Mouse (Mus musculus): Measurements from ENCODE around the gene Izumo4. TPM values are rescaled to one million over a fixed set of nuclear protein-coding genes. Genes with fewer than 3 reads are reported as not detected.
A peak's percentile ranks its signal among the peaks of the same experiment; 100 is the strongest.

Gene Izumo4
- polyA plus RNA-seq, 1 experiment, result 1.9 TPM

- no peak overlapping the region for H3K4me3 ChIP-seq
- H3K27me3 ChIP-seq (ENCODE audit: control insufficient read depth, insufficient read depth, insufficient read length), result no peaks in the 10 kb centered on the region
- H3K4me2 ChIP-seq (ENCODE audit: low read depth), result peak overlapping the region; percentile 71
- H3K79me2 ChIP-seq (ENCODE audit: control insufficient read depth, insufficient read depth), result peaks cover 26% of the 10 kb centered on the region
- TF ChIP-seq MAX (IDR thresholded peaks at IDR 0.05; ENCODE audit: low read depth) (no peak), REST (IDR thresholded peaks at IDR 0.05; ENCODE audit: insufficient read depth, insufficient read length) (no peak), MYOG (IDR thresholded peaks at IDR 0.05; ENCODE audit: control insufficient read depth in 1 of 3, insufficient read depth in 1 of 3, insufficient read length in 2 of 3, low read depth in 2 of 3) (no peak), E2F4 (IDR thresholded peaks at IDR 0.05; ENCODE audit: insufficient read depth) (no peak), MYOD1 (IDR thresholded peaks at IDR 0.05; ENCODE audit: control insufficient read depth in 1 of 3, insufficient read length in 2 of 3, low read depth in 2 of 3) (no peak), TCF12 (IDR thresholded peaks at IDR 0.05; ENCODE audit: insufficient read depth, poor library complexity, severe bottlenecking) (no peak), SRF (IDR thresholded peaks at IDR 0.05; ENCODE audit: control insufficient read depth, insufficient read length, low read depth) (no peak), TCF3 (IDR thresholded peaks at IDR 0.05; ENCODE audit: insufficient read length, low read depth) (no peak)
- peaks cover 4% of the 10 kb centered on the region for H3K36me3 ChIP-seq (ENCODE audit: control insufficient read depth, insufficient read depth)
- H3ac ChIP-seq (ENCODE audit: control insufficient read depth, insufficient read length), result no peak overlapping the region
Measured at GRCm38 (mm10) chr10:80700038-80700504, 1.9 kb upstream of the Izumo4 start.

- H3K27me3 ChIP-seq (ENCODE audit: control insufficient read depth, insufficient read depth, insufficient read length), result no peaks in the 10 kb centered on the region
- peaks cover 26% of the 10 kb centered on the region for H3K79me2 ChIP-seq (ENCODE audit: control insufficient read depth, insufficient read depth)
- H3ac ChIP-seq (ENCODE audit: control insufficient read depth, insufficient read length), result no peak overlapping the region
- peaks cover 4% of the 10 kb centered on the region for H3K36me3 ChIP-seq (ENCODE audit: control insufficient read depth, insufficient read depth)
- peak overlapping the region; percentile 60 for H3K4me3 ChIP-seq
- peak overlapping the region; percentile 71 for H3K4me2 ChIP-seq (ENCODE audit: low read depth)
- TF ChIP-seq E2F4 (IDR thresholded peaks at IDR 0.05; ENCODE audit: insufficient read depth), result no peak
Measured at GRCm38 (mm10) chr10:80700732-80701131, 1.3 kb upstream of the Izumo4 start.

- Histone ChIP-seq H3ac (ENCODE audit: control insufficient read depth, insufficient read length) (peak overlapping the region; percentile 5), H3K4me2 (ENCODE audit: low read depth) (peak overlapping the region; percentile 89), H3K27me3 (ENCODE audit: control insufficient read depth, insufficient read depth, insufficient read length) (no peaks in the 10 kb centered on the region), H3K79me2 (ENCODE audit: control insufficient read depth, insufficient read depth) (peaks cover 26% of the 10 kb centered on the region), H3K4me3 (peak overlapping the region; percentile 60), H3K36me3 (ENCODE audit: control insufficient read depth, insufficient read depth) (peaks cover 4% of the 10 kb centered on the region)
- peak; percentile 37 for TF ChIP-seq E2F4 (IDR thresholded peaks at IDR 0.05; ENCODE audit: insufficient read depth)
- TF ChIP-seq MAX (IDR thresholded peaks at IDR 0.05; ENCODE audit: low read depth), result no peak
- peak; percentile 60 for TF ChIP-seq POLR2AphosphoS2 (IDR thresholded peaks at IDR 0.05; ENCODE audit: insufficient read length, low read depth)
- no peak for TF ChIP-seq TCF12 (IDR thresholded peaks at IDR 0.05; ENCODE audit: insufficient read depth, poor library complexity, severe bottlenecking)
- TF ChIP-seq REST (IDR thresholded peaks at IDR 0.05; ENCODE audit: insufficient read depth, insufficient read length), result no peak
- TF ChIP-seq TCF3 (IDR thresholded peaks at IDR 0.05; ENCODE audit: insufficient read length, low read depth), result no peak
- TF ChIP-seq USF1 (IDR thresholded peaks at IDR 0.05; ENCODE audit: low read depth), result no peak
- peak; percentile 83 for TF ChIP-seq SRF (IDR thresholded peaks at IDR 0.05; ENCODE audit: control insufficient read depth, insufficient read length, low read depth)
- peak in 2 of 3 experiments; percentile 2 to 14 for TF ChIP-seq MYOD1 (IDR thresholded peaks at IDR 0.05; ENCODE audit: control insufficient read depth in 1 of 3, insufficient read length in 2 of 3, low read depth in 2 of 3)
- TF ChIP-seq MYOG (IDR thresholded peaks at IDR 0.05; ENCODE audit: control insufficient read depth in 1 of 3, insufficient read depth in 1 of 3, insufficient read length in 2 of 3, low read depth in 2 of 3), result peak in 1 of 3 experiments; percentile 28
- peak; percentile 65 for TF ChIP-seq POLR2A (IDR thresholded peaks at IDR 0.05; ENCODE audit: insufficient read length, low read depth)
- no peak for TF ChIP-seq CEBPB (IDR thresholded peaks at IDR 0.05; ENCODE audit: insufficient read depth, poor library complexity, severe bottlenecking)
Measured at GRCm38 (mm10) chr10:80702536-80703390, 779 bp downstream of the Izumo4 start.

- H3K4me3 ChIP-seq, result peak overlapping the region; percentile 60
- H3K27me3 ChIP-seq (ENCODE audit: control insufficient read depth, insufficient read depth, insufficient read length), result no peaks in the 10 kb centered on the region
- peak overlapping the region; percentile 89 for H3K4me2 ChIP-seq (ENCODE audit: low read depth)
- no peak overlapping the region for H3ac ChIP-seq (ENCODE audit: control insufficient read depth, insufficient read length)
- H3K79me2 ChIP-seq (ENCODE audit: control insufficient read depth, insufficient read depth), result peaks cover 26% of the 10 kb centered on the region
- no peak for TF ChIP-seq CEBPB (IDR thresholded peaks at IDR 0.05; ENCODE audit: insufficient read depth, poor library complexity, severe bottlenecking)
- no peak for TF ChIP-seq TCF3 (IDR thresholded peaks at IDR 0.05; ENCODE audit: insufficient read length, low read depth)
- no peak for TF ChIP-seq TCF12 (IDR thresholded peaks at IDR 0.05; ENCODE audit: insufficient read depth, poor library complexity, severe bottlenecking)
- TF ChIP-seq SRF (IDR thresholded peaks at IDR 0.05; ENCODE audit: control insufficient read depth, insufficient read length, low read depth), result no peak
- no peak for TF ChIP-seq POLR2AphosphoS2 (IDR thresholded peaks at IDR 0.05; ENCODE audit: insufficient read length, low read depth)
- TF ChIP-seq REST (IDR thresholded peaks at IDR 0.05; ENCODE audit: insufficient read depth, insufficient read length), result no peak
- no peak for TF ChIP-seq MAX (IDR thresholded peaks at IDR 0.05; ENCODE audit: low read depth)
- TF ChIP-seq USF1 (IDR thresholded peaks at IDR 0.05; ENCODE audit: low read depth), result no peak
- TF ChIP-seq POLR2A (IDR thresholded peaks at IDR 0.05; ENCODE audit: insufficient read length, low read depth), result no peak
- TF ChIP-seq MYOD1 (IDR thresholded peaks at IDR 0.05; ENCODE audit: control insufficient read depth in 1 of 3, insufficient read length in 2 of 3, low read depth in 2 of 3), result no peak
- TF ChIP-seq MYOG (IDR thresholded peaks at IDR 0.05; ENCODE audit: control insufficient read depth in 1 of 3, insufficient read depth in 1 of 3, insufficient read length in 2 of 3, low read depth in 2 of 3), result no peak
- TF ChIP-seq E2F4 (IDR thresholded peaks at IDR 0.05; ENCODE audit: insufficient read depth), result no peak
- peaks cover 8% of the 10 kb centered on the region for H3K36me3 ChIP-seq (ENCODE audit: control insufficient read depth, insufficient read depth)
Measured at GRCm38 (mm10) chr10:80703643-80704042, 1.7 kb downstream of the Izumo4 start.

Data from myocyte (in vitro differentiated cells).